Mouse (Mus musculus): ENCODE results near the gene Chpt1. TPM values are rescaled to one million over a fixed set of nuclear protein-coding genes. Genes with fewer than 3 reads are reported as not detected.
"Not testable (repeated sequence)": the region's sequence is repeated elsewhere in the genome, so short reads cannot be mapped to it uniquely, and the experiment has no call there.

Chpt1 gene
- 26.3 and 32.8 TPM in 2 replicates for polyA plus RNA-seq (2015; fragmentation: Nextera tagmentation; extraction: Ambion mirVana)

- Histone ChIP-seq H3K27ac (ENCODE audit: low read length) (peak within 1 kb of the TSS; percentile 82), H3K27me3 (ENCODE audit: insufficient read depth, low read length) (no peaks in the 10 kb centered on the region), H3K36me3 (ENCODE audit: insufficient read depth, low read length) (no peaks in the 10 kb centered on the region), H3K4me3 (ENCODE audit: low read length) (peak within 1 kb of the TSS; percentile 86), H3K4me1 (ENCODE audit: insufficient read depth, low read length) (peaks cover 42% of the 10 kb centered on the region), H3K9me3 (ENCODE audit: low read length) (no peaks in the 10 kb centered on the region), H3K4me2 (replicated peaks; ENCODE audit: low read depth, low read length) (peak within 1 kb of the TSS; percentile 75), H3K9ac (replicated peaks; ENCODE audit: low read length) (peak within 1 kb of the TSS; percentile 89)
- WGBS: 0% methylated on average over 61 of the region's 80 CpGs
- peak; percentile 96 for ATAC-seq (ENCODE audit: low FRiP score, low TSS enrichment)
Measured at GRCm38 (mm10) chr10:88503421-88504314, at the start of gene Chpt1. Chpt1 (minus strand) TSS chr10:88504073.

- Histone ChIP-seq H3K27me3 (ENCODE audit: insufficient read depth, low read length) (no peaks in the 10 kb centered on the region), H3K9me3 (ENCODE audit: low read length) (0 out of 2 replicates have a peak, but pooled peaks cover 3% of the 10 kb centered on the region), H3K4me1 (ENCODE audit: insufficient read depth, low read length) (no peaks in the 10 kb centered on the region), H3K4me3 (ENCODE audit: low read length) (no peak overlapping the region), H3K9ac (replicated peaks; ENCODE audit: low read length) (no peak overlapping the region), H3K27ac (ENCODE audit: low read length) (no peak overlapping the region), H3K36me3 (ENCODE audit: insufficient read depth, low read length) (no peaks in the 10 kb centered on the region), H3K4me2 (replicated peaks; ENCODE audit: low read depth, low read length) (no peak overlapping the region)
- ATAC-seq (ENCODE audit: low FRiP score, low TSS enrichment): no peak
- 80% methylated on average over 2 of the region's 2 CpGs for WGBS
Measured at GRCm38 (mm10) chr10:88552738-88553137, 48.9 kb upstream of the Chpt1 start.

- WGBS: 84% methylated on average over 3 of the region's 3 CpGs
- Histone ChIP-seq H3K9me3 (ENCODE audit: low read length) (0 out of 2 replicates have a peak, but pooled peaks cover 3% of the 10 kb centered on the region), H3K4me3 (ENCODE audit: low read length) (no peak overlapping the region), H3K27ac (ENCODE audit: low read length) (no peak overlapping the region), H3K36me3 (ENCODE audit: insufficient read depth, low read length) (no peaks in the 10 kb centered on the region), H3K4me2 (replicated peaks; ENCODE audit: low read depth, low read length) (no peak overlapping the region), H3K9ac (replicated peaks; ENCODE audit: low read length) (no peak overlapping the region), H3K4me1 (ENCODE audit: insufficient read depth, low read length) (no peaks in the 10 kb centered on the region), H3K27me3 (ENCODE audit: insufficient read depth, low read length) (no peaks in the 10 kb centered on the region)
- no peak for ATAC-seq (ENCODE audit: low FRiP score, low TSS enrichment)
Measured at GRCm38 (mm10) chr10:88550225-88550624, 46.4 kb upstream of the Chpt1 start.

DNA sequence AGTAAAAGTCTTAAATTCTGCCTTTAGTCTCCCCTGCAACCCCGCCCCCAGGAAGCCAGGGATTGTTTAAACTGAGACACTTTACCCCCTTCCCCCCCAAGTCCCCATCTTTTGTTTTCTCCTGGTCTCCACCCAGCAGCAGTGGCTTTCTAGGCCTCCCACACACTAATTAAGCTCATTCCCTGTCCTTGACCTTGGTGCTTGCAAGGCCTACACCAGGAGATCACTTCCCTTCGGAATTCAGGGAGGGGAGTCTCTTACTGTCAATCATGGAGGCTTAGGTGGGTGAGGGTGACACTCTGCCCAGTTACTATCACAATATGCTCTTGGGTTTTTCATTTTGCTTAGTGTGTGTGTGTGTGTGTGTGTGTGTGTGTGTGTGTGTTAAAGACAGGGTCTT lies 43.8 kb upstream of the Chpt1 start:
- no peaks in the 10 kb centered on the region for H3K4me1 ChIP-seq (ENCODE audit: insufficient read depth, low read length)
- no peaks in the 10 kb centered on the region for H3K27me3 ChIP-seq (ENCODE audit: insufficient read depth, low read length)
- no peak overlapping the region for H3K9ac ChIP-seq (replicated peaks; ENCODE audit: low read length)
- no peak overlapping the region for H3K27ac ChIP-seq (ENCODE audit: low read length)
- 43% methylated on average over 2 of the region's 2 CpGs for WGBS
- peak; percentile 59; the same call in 1 of the 2 replicates for ATAC-seq (ENCODE audit: low FRiP score, low TSS enrichment)
- H3K9me3 ChIP-seq (ENCODE audit: low read length): peaks cover 11% of the 10 kb centered on the region; the same call in 1 of the 2 replicates
- no peaks in the 10 kb centered on the region for H3K36me3 ChIP-seq (ENCODE audit: insufficient read depth, low read length)
- H3K4me2 ChIP-seq (replicated peaks; ENCODE audit: low read depth, low read length): no peak overlapping the region
- H3K4me3 ChIP-seq (ENCODE audit: low read length): no peak overlapping the region

DNA sequence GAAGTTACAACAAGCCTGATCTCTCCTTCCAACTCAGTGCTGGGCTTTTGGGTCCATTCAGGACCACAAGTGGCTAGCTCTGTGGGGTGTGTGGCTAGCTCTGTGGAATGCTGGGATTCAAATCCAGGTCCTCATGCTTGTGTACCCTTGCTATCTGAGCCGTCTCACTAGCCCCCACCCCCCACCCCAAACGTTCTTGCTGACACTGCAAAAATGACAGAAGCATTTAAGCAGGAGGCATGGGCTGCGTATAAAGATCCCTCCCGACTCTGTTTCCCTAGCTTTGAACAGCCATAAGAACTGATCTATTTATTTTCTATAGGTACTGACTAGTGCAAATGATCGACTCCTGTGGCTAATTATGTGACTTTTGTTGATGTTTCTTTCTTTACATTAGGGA lies 26.8 kb upstream of the Chpt1 start:
- H3K9ac ChIP-seq (replicated peaks; ENCODE audit: low read length): no peak overlapping the region
- H3K27ac ChIP-seq (ENCODE audit: low read length): no peak overlapping the region
- WGBS: 70% methylated on average over 5 of the region's 5 CpGs
- no peak overlapping the region for H3K4me2 ChIP-seq (replicated peaks; ENCODE audit: low read depth, low read length)
- H3K27me3 ChIP-seq (ENCODE audit: insufficient read depth, low read length): no peaks in the 10 kb centered on the region
- H3K4me1 ChIP-seq (ENCODE audit: insufficient read depth, low read length): no peaks in the 10 kb centered on the region
- H3K4me3 ChIP-seq (ENCODE audit: low read length): no peak overlapping the region
- H3K9me3 ChIP-seq (ENCODE audit: low read length): no peaks in the 10 kb centered on the region; the same call in 1 of the 2 replicates
- no peaks in the 10 kb centered on the region for H3K36me3 ChIP-seq (ENCODE audit: insufficient read depth, low read length)
- ATAC-seq (ENCODE audit: low FRiP score, low TSS enrichment): no peak

- no peak for ATAC-seq (ENCODE audit: low FRiP score, low TSS enrichment)
- Histone ChIP-seq H3K4me3 (ENCODE audit: low read length) (no peak overlapping the region), H3K9me3 (ENCODE audit: low read length) (no peaks in the 10 kb centered on the region), H3K9ac (replicated peaks; ENCODE audit: low read length) (no peak overlapping the region), H3K36me3 (ENCODE audit: insufficient read depth, low read length) (no peaks in the 10 kb centered on the region), H3K4me2 (replicated peaks; ENCODE audit: low read depth, low read length) (no peak overlapping the region), H3K27ac (ENCODE audit: low read length) (no peak overlapping the region), H3K4me1 (ENCODE audit: insufficient read depth, low read length) (no peaks in the 10 kb centered on the region), H3K27me3 (ENCODE audit: insufficient read depth, low read length) (no peaks in the 10 kb centered on the region)
- WGBS: 84% methylated on average over 2 of the region's 2 CpGs
Measured at GRCm38 (mm10) chr10:88524016-88524415, 20.1 kb upstream of the Chpt1 start.

GRCm38 (mm10) chr10:88523212-88523611 lies 19.3 kb upstream of the Chpt1 start:
- WGBS: 82% methylated on average over 1 of the region's 1 CpGs
- Histone ChIP-seq H3K27ac (ENCODE audit: low read length) (no peak overlapping the region), H3K9ac (replicated peaks; ENCODE audit: low read length) (no peak overlapping the region), H3K4me2 (replicated peaks; ENCODE audit: low read depth, low read length) (no peak overlapping the region), H3K36me3 (ENCODE audit: insufficient read depth, low read length) (no peaks in the 10 kb centered on the region), H3K27me3 (ENCODE audit: insufficient read depth, low read length) (no peaks in the 10 kb centered on the region), H3K9me3 (ENCODE audit: low read length) (no peaks in the 10 kb centered on the region), H3K4me1 (ENCODE audit: insufficient read depth, low read length) (no peaks in the 10 kb centered on the region), H3K4me3 (ENCODE audit: low read length) (no peak overlapping the region)
- ATAC-seq (ENCODE audit: low FRiP score, low TSS enrichment): no peak

DNA sequence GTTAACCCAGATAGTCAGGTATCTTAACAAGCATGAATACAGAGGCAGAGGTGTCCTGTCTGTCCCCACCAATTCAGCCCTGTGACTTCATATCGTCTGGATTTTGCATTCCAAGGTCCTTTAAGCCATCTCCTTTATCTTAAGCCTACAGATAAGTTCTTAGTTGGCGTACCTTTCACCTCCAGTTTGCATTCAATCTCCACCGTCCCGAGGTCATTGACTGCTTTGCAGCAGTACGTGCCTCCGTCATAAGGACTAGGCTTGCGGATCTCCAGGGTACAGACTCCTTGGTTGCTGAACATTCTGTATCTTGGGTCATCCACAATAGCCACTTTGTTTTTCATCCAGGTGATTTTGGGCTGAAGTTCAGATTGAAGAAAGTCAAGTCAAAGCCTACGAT lies 18.9 kb upstream of the Chpt1 start:
- no peak overlapping the region for H3K4me2 ChIP-seq (replicated peaks; ENCODE audit: low read depth, low read length)
- WGBS: 93% methylated on average over 8 of the region's 8 CpGs
- H3K36me3 ChIP-seq (ENCODE audit: insufficient read depth, low read length): no peaks in the 10 kb centered on the region
- H3K27ac ChIP-seq (ENCODE audit: low read length): no peak overlapping the region
- H3K9ac ChIP-seq (replicated peaks; ENCODE audit: low read length): no peak overlapping the region
- H3K4me1 ChIP-seq (ENCODE audit: insufficient read depth, low read length): no peaks in the 10 kb centered on the region
- H3K4me3 ChIP-seq (ENCODE audit: low read length): no peak overlapping the region
- no peaks in the 10 kb centered on the region for H3K27me3 ChIP-seq (ENCODE audit: insufficient read depth, low read length)
- no peaks in the 10 kb centered on the region for H3K9me3 ChIP-seq (ENCODE audit: low read length)
- no peak for ATAC-seq (ENCODE audit: low FRiP score, low TSS enrichment)

DNA sequence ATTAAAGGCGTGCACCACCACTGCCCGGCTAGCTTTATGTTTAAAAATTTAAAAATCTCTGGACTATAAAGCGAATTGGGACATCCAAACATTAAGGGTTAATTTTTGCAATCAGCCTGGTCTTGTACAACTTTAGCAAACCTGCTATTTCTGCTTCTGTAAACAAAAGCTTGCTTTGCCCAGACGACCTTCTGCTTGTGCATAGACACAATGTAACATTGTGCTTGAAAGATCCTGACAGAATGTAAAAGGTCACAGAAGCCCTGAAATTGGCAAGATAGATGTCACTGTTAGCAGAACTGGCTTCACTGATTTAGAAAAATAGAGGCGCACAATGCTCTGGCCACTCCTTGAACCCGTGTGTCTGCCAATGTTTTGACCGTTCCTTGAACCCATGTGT lies 11.2 kb upstream of the Chpt1 start:
- not testable (repeated sequence) for H3K9ac ChIP-seq (replicated peaks; ENCODE audit: low read length); H3K27ac ChIP-seq (ENCODE audit: low read length); H3K4me1 ChIP-seq (ENCODE audit: insufficient read depth, low read length); H3K4me3 ChIP-seq (ENCODE audit: low read length); H3K27me3 ChIP-seq (ENCODE audit: insufficient read depth, low read length); H3K4me2 ChIP-seq (replicated peaks; ENCODE audit: low read depth, low read length); H3K36me3 ChIP-seq (ENCODE audit: insufficient read depth, low read length); H3K9me3 ChIP-seq (ENCODE audit: low read length); ATAC-seq (ENCODE audit: low FRiP score, low TSS enrichment)
- WGBS: 88% methylated on average over 6 of the region's 7 CpGs

DNA sequence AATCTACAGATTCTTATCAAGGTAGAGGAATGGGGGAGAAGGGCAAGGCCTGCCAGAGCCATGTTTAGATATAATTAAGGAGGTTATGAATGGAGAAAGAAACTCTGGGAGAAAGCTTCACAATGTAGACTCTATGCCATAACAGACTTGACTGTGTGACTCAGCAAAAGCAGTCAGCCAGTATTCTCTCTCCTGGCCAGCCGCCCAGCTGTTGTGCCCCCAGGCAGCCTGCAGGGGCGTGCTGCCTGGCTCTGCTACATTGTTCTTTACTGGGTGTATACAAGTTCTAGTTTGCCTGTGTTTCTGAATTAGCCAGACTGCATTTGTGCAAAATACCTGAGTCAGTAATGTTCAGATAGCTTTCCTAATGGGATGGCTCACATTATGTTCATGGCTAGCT lies 10.6 kb upstream of the Chpt1 start:
- H3K4me3 ChIP-seq (ENCODE audit: low read length): no peak overlapping the region
- no peak for ATAC-seq (ENCODE audit: low FRiP score, low TSS enrichment)
- 0 out of 2 replicates have a peak, but pooled peaks cover 5% of the 10 kb centered on the region for H3K4me1 ChIP-seq (ENCODE audit: insufficient read depth, low read length)
- H3K36me3 ChIP-seq (ENCODE audit: insufficient read depth, low read length): no peaks in the 10 kb centered on the region
- no peak overlapping the region for H3K27ac ChIP-seq (ENCODE audit: low read length)
- H3K27me3 ChIP-seq (ENCODE audit: insufficient read depth, low read length): no peaks in the 10 kb centered on the region
- no peaks in the 10 kb centered on the region for H3K9me3 ChIP-seq (ENCODE audit: low read length)
- no peak overlapping the region for H3K4me2 ChIP-seq (replicated peaks; ENCODE audit: low read depth, low read length)
- 53% methylated on average over 2 of the region's 2 CpGs for WGBS
- no peak overlapping the region for H3K9ac ChIP-seq (replicated peaks; ENCODE audit: low read length)

Measured in kidney, embryonic 16.5 days (tissue).